Mouse (Mus musculus): ENCODE measurements around the gene Lsm2. TPM values are rescaled to one million over a fixed set of nuclear protein-coding genes. Genes with fewer than 3 reads are reported as not detected.
A peak's percentile ranks its signal among the peaks of the same experiment; 100 is the strongest.
"Not testable (repeated sequence)": the region's sequence is repeated elsewhere in the genome, so short reads cannot be mapped to it uniquely, and the experiment has no call there.

The Lsm2 gene
- total RNA-seq (2021): 10 to 100 TPM; 24.2 to 25.9 TPM
- long read RNA-seq, transcript Lsm2-202 (5 exons, 840 nt): major isoform, 23 of 29 reads
- long read RNA-seq, partial matches to known transcripts: 1 of 29 reads
- long read RNA-seq, other reads (novel, unspliced or antisense): 2 of 29 reads

GRCm38 (mm10) chr17:34981690-34982180 lies at the start of gene Lsm2:
Gene Lsm2 (plus strand): TSS chr17:34981862.
- DNase-seq (ENCODE audit: low spot score in 2 of 2): peak; percentile 91

- DNase-seq (ENCODE audit: low spot score in 2 of 2): no peak
Observed at GRCm38 (mm10) chr17:34932287-34932686, 49.4 kb upstream of the Lsm2 start.

- no peak for DNase-seq (ENCODE audit: low spot score in 2 of 2)
Observed at GRCm38 (mm10) chr17:34934031-34934430, 47.6 kb upstream of the Lsm2 start.

GRCm38 (mm10) chr17:34934830-34935229 lies 46.8 kb upstream of the Lsm2 start:
- DNase-seq (ENCODE audit: low spot score in 2 of 2): no peak

- no peak for DNase-seq (ENCODE audit: low spot score in 2 of 2)
Observed at GRCm38 (mm10) chr17:34937960-34938505, 43.6 kb upstream of the Lsm2 start.

- DNase-seq (ENCODE audit: low spot score in 2 of 2): no peak
Observed at GRCm38 (mm10) chr17:34941344-34942041, 40.2 kb upstream of the Lsm2 start.

- DNase-seq (ENCODE audit: low spot score in 2 of 2): no peak
Observed at GRCm38 (mm10) chr17:34943128-34943815, 38.4 kb upstream of the Lsm2 start.

- DNase-seq (ENCODE audit: low spot score in 2 of 2): no peak
Observed at GRCm38 (mm10) chr17:34944362-34944761, 37.3 kb upstream of the Lsm2 start.

GRCm38 (mm10) chr17:34946486-34947140 lies 35.0 kb upstream of the Lsm2 start:
- no peak for DNase-seq (ENCODE audit: low spot score in 2 of 2)

- DNase-seq (ENCODE audit: low spot score in 2 of 2): no peak
Observed at GRCm38 (mm10) chr17:34947606-34948005, 34.1 kb upstream of the Lsm2 start.

- DNase-seq (ENCODE audit: low spot score in 2 of 2): not testable (repeated sequence)
Observed at GRCm38 (mm10) chr17:34948721-34949552, 32.7 kb upstream of the Lsm2 start.

GRCm38 (mm10) chr17:34949553-34949969 lies 32.1 kb upstream of the Lsm2 start:
- no peak for DNase-seq (ENCODE audit: low spot score in 2 of 2)

- no peak for DNase-seq (ENCODE audit: low spot score in 2 of 2)
Observed at GRCm38 (mm10) chr17:34950514-34951455, 30.9 kb upstream of the Lsm2 start.

- DNase-seq (ENCODE audit: low spot score in 2 of 2): no peak
Observed at GRCm38 (mm10) chr17:34951636-34952377, 29.9 kb upstream of the Lsm2 start.

GRCm38 (mm10) chr17:34952378-34953040 lies 29.2 kb upstream of the Lsm2 start:
- DNase-seq (ENCODE audit: low spot score in 2 of 2): peak; percentile 83 to 89

- no peak for DNase-seq (ENCODE audit: low spot score in 2 of 2)
Observed at GRCm38 (mm10) chr17:34953258-34953657, 28.4 kb upstream of the Lsm2 start.

GRCm38 (mm10) chr17:34953904-34954303 lies 27.8 kb upstream of the Lsm2 start:
- no peak for DNase-seq (ENCODE audit: low spot score in 2 of 2)

- no peak for DNase-seq (ENCODE audit: low spot score in 2 of 2)
Observed at GRCm38 (mm10) chr17:34954831-34955230, 26.8 kb upstream of the Lsm2 start.

All from layer of hippocampus, postnatal 10 days (tissue).